Mouse (Mus musculus) embryonic facial prominence, embryonic 11.5 days (tissue): ENCODE data around the gene Man2a1. TPM values are rescaled to one million over a fixed set of nuclear protein-coding genes. Genes with fewer than 3 reads are reported as not detected.

Experiments used
- ATAC-seq: fragments of 200-750 bp; cut with Nextera tagmentation; replicated peaks from 2 replicates; pipeline ENCODE4 v1.8.0; 2017; ENCODE audit warnings: low read depth; ENCODE audit not compliant: insufficient number of reproducible peaks, low FRiP score, low TSS enrichment
- DNase-seq: peaks from one replicate; pipeline ENCODE4 v3.0.0-alpha.2; 2015; ENCODE audit warnings: low spot score
- H3K27ac ChIP-seq: fragments of 300-500 bp; sonication (generic); replicated peaks from 2 replicates; pipeline ENCODE4 v1.5.1; 2014; ENCODE audit warnings: mild to moderate bottlenecking, low read depth, low read length, control low read depth
- H3K27me3 ChIP-seq: fragments of 300-500 bp; sonication (generic); 2 replicates; pipeline ENCODE4 v1.6.1; 2014; ENCODE audit warnings: mild to moderate bottlenecking, low read length, moderate library complexity, mixed read lengths; ENCODE audit not compliant: control insufficient read depth, insufficient read depth
- H3K36me3 ChIP-seq: fragments of 300-500 bp; sonication (generic); replicated peaks from 2 replicates; pipeline ENCODE4 v1.6.1; 2014; ENCODE audit warnings: low read depth, mild to moderate bottlenecking, low read length, moderate library complexity, mixed read lengths; ENCODE audit not compliant: control insufficient read depth, insufficient read depth
- H3K4me1 ChIP-seq: fragments of 300-500 bp; sonication (generic); 2 replicates; pipeline ENCODE4 v1.6.1; 2014; ENCODE audit warnings: low read length, mixed read lengths; ENCODE audit not compliant: control insufficient read depth, insufficient read depth
- H3K4me2 ChIP-seq: fragments of 300-500 bp; sonication (generic); 2 replicates; pipeline ENCODE4 v1.6.1; 2014; ENCODE audit warnings: low read depth, mild to moderate bottlenecking, control low read depth, low read length, moderate library complexity
- H3K4me3 ChIP-seq: fragments of 300-500 bp; sonication (generic); 2 replicates; pipeline ENCODE4 v1.5.1; 2014; ENCODE audit warnings: low read depth, low read length, control low read depth
- H3K9ac ChIP-seq: fragments of 300-500 bp; sonication (generic); replicated peaks from 2 replicates; pipeline ENCODE4 v1.6.1; 2014; ENCODE audit warnings: mild to moderate bottlenecking, control low read depth, low read length
- H3K9me3 ChIP-seq: fragments of 300-500 bp; sonication (generic); replicated peaks from 2 replicates; pipeline ENCODE4 v1.6.1; 2016; ENCODE audit warnings: mild to moderate bottlenecking, low read length, inconsistent platforms, mixed read lengths; ENCODE audit not compliant: control insufficient read depth
- whole genome bisulfite sequencing: fragments of 180-500 bp; shearing (Covaris S2); extraction: QIAGEN DNeasy Blood & Tissue Kit; methylation state at CpG from one replicate; pipeline ENCODE4 v1.1.7; 2014; 5-methylcytosine and 5-hydroxymethylcytosine counted together
- polyA plus RNA-seq: library from polyadenylated mRNA; unstranded; fragments of >200 nt; fragmentation: Nextera tagmentation; extraction: Ambion mirVana; gene quantifications from 2 replicates; pipeline ENCODE4 v1.2.1, GENCODE M21; 2014

The Man2a1 gene
- polyA plus RNA-seq, 1 experiment from 2014 or later: 3.9 TPM

GRCm38 (mm10) chr17:64575240-64575639, 25.3 kb upstream of the Man2a1 start:
- ATAC-seq: no peak
- 70% methylated on average over 6 of the region's 6 CpGs for WGBS
- no peaks in the 10 kb centered on the region for H3K9me3 ChIP-seq
- no peaks in the 10 kb centered on the region for H3K36me3 ChIP-seq
- no peaks in the 10 kb centered on the region for H3K27me3 ChIP-seq
- no peak overlapping the region for H3K4me2 ChIP-seq
- H3K9ac ChIP-seq: no peak overlapping the region
- no peak overlapping the region for H3K4me3 ChIP-seq
- DNase-seq: no peak
- no peaks in the 10 kb centered on the region for H3K4me1 ChIP-seq
- H3K27ac ChIP-seq: no peak overlapping the region

GRCm38 (mm10) chr17:64577485-64577884, 23.1 kb upstream of the Man2a1 start:
- DNase-seq (no peak), ATAC-seq (no peak)
- WGBS: 55% methylated on average over 5 of the region's 5 CpGs
- no peak overlapping the region for H3K4me3 ChIP-seq
- no peaks in the 10 kb centered on the region for H3K9me3 ChIP-seq
- H3K4me2 ChIP-seq: no peak overlapping the region
- H3K9ac ChIP-seq: no peak overlapping the region
- H3K27ac ChIP-seq: no peak overlapping the region
- H3K27me3 ChIP-seq: no peaks in the 10 kb centered on the region
- H3K36me3 ChIP-seq: no peaks in the 10 kb centered on the region
- no peaks in the 10 kb centered on the region for H3K4me1 ChIP-seq

- H3K4me1 ChIP-seq: no peaks in the 10 kb centered on the region
- 28% methylated on average over 4 of the region's 4 CpGs for WGBS
- DNase-seq (no peak), ATAC-seq (no peak)
- H3K9me3 ChIP-seq: no peaks in the 10 kb centered on the region
- no peak overlapping the region for H3K9ac ChIP-seq
- no peak overlapping the region for H3K4me2 ChIP-seq
- no peak overlapping the region for H3K27ac ChIP-seq
- no peaks in the 10 kb centered on the region for H3K27me3 ChIP-seq
- H3K4me3 ChIP-seq: no peak overlapping the region
- no peaks in the 10 kb centered on the region for H3K36me3 ChIP-seq
These were observed 22.2 kb upstream of the Man2a1 start for GRCm38 (mm10) chr17:64578346-64578745.

- H3K27me3 ChIP-seq: no peaks in the 10 kb centered on the region
- ATAC-seq (no peak), DNase-seq (no peak)
- H3K4me1 ChIP-seq: no peaks in the 10 kb centered on the region
- no peak overlapping the region for H3K27ac ChIP-seq
- no peaks in the 10 kb centered on the region for H3K36me3 ChIP-seq
- no peaks in the 10 kb centered on the region for H3K9me3 ChIP-seq
- H3K4me2 ChIP-seq: no peak overlapping the region
- H3K4me3 ChIP-seq: no peak overlapping the region
- H3K9ac ChIP-seq: no peak overlapping the region
- WGBS: 80% methylated on average over 8 of the region's 8 CpGs
These were observed 20.8 kb upstream of the Man2a1 start for GRCm38 (mm10) chr17:64579696-64580095.

GRCm38 (mm10) chr17:64581133-64581532, 19.4 kb upstream of the Man2a1 start:
- no peaks in the 10 kb centered on the region for H3K27me3 ChIP-seq
- no peak overlapping the region for H3K4me3 ChIP-seq
- H3K9me3 ChIP-seq: no peaks in the 10 kb centered on the region
- DNase-seq: no peak
- H3K9ac ChIP-seq: no peak overlapping the region
- no peak overlapping the region for H3K27ac ChIP-seq
- no peaks in the 10 kb centered on the region for H3K36me3 ChIP-seq
- H3K4me1 ChIP-seq: no peaks in the 10 kb centered on the region
- H3K4me2 ChIP-seq: no peak overlapping the region
- no peak for ATAC-seq
- WGBS: 90% methylated on average over 6 of the region's 6 CpGs

GRCm38 (mm10) chr17:64581962-64582361, 18.6 kb upstream of the Man2a1 start:
- Histone ChIP-seq H3K9me3 (no peaks in the 10 kb centered on the region), H3K36me3 (no peaks in the 10 kb centered on the region), H3K4me2 (no peak overlapping the region), H3K9ac (no peak overlapping the region), H3K4me3 (no peak overlapping the region), H3K27ac (no peak overlapping the region), H3K27me3 (no peaks in the 10 kb centered on the region), H3K4me1 (no peaks in the 10 kb centered on the region)
- ATAC-seq (no peak), DNase-seq (no peak)
- 89% methylated on average over 3 of the region's 3 CpGs for WGBS

- no peaks in the 10 kb centered on the region for H3K4me1 ChIP-seq
- no peak for ATAC-seq
- WGBS: 40% methylated on average over 4 of the region's 4 CpGs
- H3K27me3 ChIP-seq: no peaks in the 10 kb centered on the region
- no peak overlapping the region for H3K4me3 ChIP-seq
- no peaks in the 10 kb centered on the region for H3K36me3 ChIP-seq
- no peak overlapping the region for H3K9ac ChIP-seq
- no peaks in the 10 kb centered on the region for H3K9me3 ChIP-seq
- H3K4me2 ChIP-seq: no peak overlapping the region
- no peak for DNase-seq
- H3K27ac ChIP-seq: no peak overlapping the region
These were observed 10.1 kb upstream of the Man2a1 start for GRCm38 (mm10) chr17:64590483-64590882.

GRCm38 (mm10) chr17:64591366-64591765, 9.2 kb upstream of the Man2a1 start:
- H3K4me1 ChIP-seq: no peaks in the 10 kb centered on the region
- H3K27ac ChIP-seq: no peak overlapping the region
- H3K9ac ChIP-seq: no peak overlapping the region
- H3K27me3 ChIP-seq: no peaks in the 10 kb centered on the region
- H3K36me3 ChIP-seq: no peaks in the 10 kb centered on the region
- WGBS: 87% methylated on average over 10 of the region's 10 CpGs
- H3K4me3 ChIP-seq: no peak overlapping the region
- no peak for DNase-seq
- no peak for ATAC-seq
- H3K9me3 ChIP-seq: no peaks in the 10 kb centered on the region
- no peak overlapping the region for H3K4me2 ChIP-seq
